Mouse (Mus musculus) liver, adult 2 months (tissue): ENCODE measurements at regions not wholly inside any gene's neighbourhood (a gene's known extent, or its start where the extent isn't known, plus 50 kb on each side); places are given as distances from the start of the nearest gene placed in this dataset.

ENCODE experiments used
- DNase-seq: peaks from one replicate; pipeline ENCODE4 v3.0.0-alpha.2; 2011; ENCODE audit warnings: low read depth, low spot score; ENCODE audit errors: extremely low read depth
- H3K27ac ChIP-seq: fragments of 200-500 bp; replicated peaks from 2 replicates; pipeline ENCODE4 v1.5.1; 2012; ENCODE audit warnings: low read depth, mild to moderate bottlenecking, control low read depth, inconsistent platforms, low read length; ENCODE audit not compliant: insufficient read depth
- H3K27me3 ChIP-seq: fragments of 200-500 bp; 2 replicates; pipeline ENCODE4 v1.6.1; 2012; ENCODE audit warnings: mild to moderate bottlenecking, moderate library complexity, low read length, inconsistent platforms; ENCODE audit not compliant: control insufficient read depth, insufficient read depth
- H3K36me3 ChIP-seq: fragments of 200-500 bp; 2 replicates; pipeline ENCODE4 v1.6.1; 2012; ENCODE audit warnings: low read length, inconsistent platforms; ENCODE audit not compliant: control insufficient read depth, insufficient read depth
- H3K4me1 ChIP-seq: fragments of 200-500 bp; 2 replicates; pipeline ENCODE4 v1.6.1; 2011; ENCODE audit warnings: low read length; ENCODE audit not compliant: control insufficient read depth, insufficient read depth
- H3K4me3 ChIP-seq: fragments of 200-500 bp; 2 replicates; pipeline ENCODE4 v1.5.1; 2011; ENCODE audit warnings: low read depth, mild to moderate bottlenecking, control low read depth, low read length, moderate library complexity; ENCODE audit not compliant: insufficient read depth
- H3K79me2 ChIP-seq: fragments of 200-500 bp; 2 replicates; pipeline ENCODE4 v1.6.1; 2012; ENCODE audit warnings: inconsistent platforms, mild to moderate bottlenecking, low read length, moderate library complexity; ENCODE audit not compliant: control insufficient read depth, insufficient read depth
- H3K9ac ChIP-seq: fragments of 200-500 bp; 2 replicates; pipeline ENCODE4 v1.6.1; 2012; ENCODE audit warnings: low read depth, mild to moderate bottlenecking, control low read depth, inconsistent platforms, low read length
- CTCF ChIP-seq: fragments of 200-500 bp; IDR thresholded peaks from 2 replicates; pipeline ENCODE4 v1.5.1; 2011; ENCODE audit warnings: low read depth, low read length, control low read depth
- POLR2A ChIP-seq: fragments of 200-500 bp; IDR thresholded peaks from 2 replicates; pipeline ENCODE4 v1.6.1; 2011; ENCODE audit warnings: low read length, control low read depth; ENCODE audit not compliant: insufficient read depth; ENCODE audit errors: extremely low read depth
- WGBS: fragments of 180-500 bp; shearing (Covaris S2); methylation state at CpG from one replicate; pipeline ENCODE4 v1.1.7; 2018; 5-methylcytosine and 5-hydroxymethylcytosine counted together

- no peak overlapping the region for H3K4me3 ChIP-seq
- H3K9ac ChIP-seq: no peak overlapping the region
- H3K4me1 ChIP-seq: peaks cover 4% of the 10 kb centered on the region; the same call in 1 of the 2 replicates
- H3K36me3 ChIP-seq: no peaks in the 10 kb centered on the region
- H3K27ac ChIP-seq: no peak overlapping the region
- H3K27me3 ChIP-seq: no peaks in the 10 kb centered on the region
- no peak for DNase-seq
- WGBS: 74% methylated on average over 3 of the region's 3 CpGs
- no peaks in the 10 kb centered on the region for H3K79me2 ChIP-seq
- TF ChIP-seq POLR2A (no peak), CTCF (no peak)
These were observed 140.6 kb downstream of the Olfr721-ps1 start for GRCm38 (mm10) chr14:14541705-14542104.

GRCm38 (mm10) chr14:14544236-14544635 lies 143.1 kb downstream of the Olfr721-ps1 start:
- 29% methylated on average over 7 of the region's 7 CpGs for WGBS

GRCm38 (mm10) chr14:14552201-14552600 lies 149.9 kb upstream of the Slc4a7 start:
- H3K27me3 ChIP-seq: no peaks in the 10 kb centered on the region
- WGBS: 81% methylated on average over 2 of the region's 2 CpGs
- H3K9ac ChIP-seq: no peak overlapping the region
- no peaks in the 10 kb centered on the region for H3K79me2 ChIP-seq
- H3K36me3 ChIP-seq: no peaks in the 10 kb centered on the region
- TF ChIP-seq POLR2A (no peak), CTCF (no peak)
- H3K4me3 ChIP-seq: no peak overlapping the region
- H3K4me1 ChIP-seq: no peaks in the 10 kb centered on the region
- no peak overlapping the region for H3K27ac ChIP-seq
- no peak for DNase-seq

More at GRCm38 (mm10) chr14:14544236-14544635, 143.1 kb downstream of the Olfr721-ps1 start:
- no peaks in the 10 kb centered on the region for H3K36me3 ChIP-seq
- no peak overlapping the region for H3K9ac ChIP-seq
- H3K79me2 ChIP-seq: no peaks in the 10 kb centered on the region
- H3K4me3 ChIP-seq: no peak overlapping the region
- peaks cover 4% of the 10 kb centered on the region; the same call in 1 of the 2 replicates for H3K4me1 ChIP-seq
- DNase-seq: peak; percentile 48
- no peak overlapping the region for H3K27ac ChIP-seq
- no peaks in the 10 kb centered on the region for H3K27me3 ChIP-seq
- TF ChIP-seq POLR2A: no peak
- no peak for TF ChIP-seq CTCF

GRCm38 (mm10) chr14:14574851-14575250 lies 127.2 kb upstream of the Slc4a7 start:
- no peak overlapping the region for H3K9ac ChIP-seq
- H3K4me1 ChIP-seq: no peaks in the 10 kb centered on the region
- no peaks in the 10 kb centered on the region for H3K79me2 ChIP-seq
- TF ChIP-seq POLR2A (no peak), CTCF (no peak)
- no peak overlapping the region for H3K27ac ChIP-seq
- H3K36me3 ChIP-seq: no peaks in the 10 kb centered on the region
- 58% methylated on average over 4 of the region's 4 CpGs for WGBS
- no peak for DNase-seq
- no peak overlapping the region for H3K4me3 ChIP-seq
- H3K27me3 ChIP-seq: no peaks in the 10 kb centered on the region

- no peak overlapping the region for H3K9ac ChIP-seq
- no peak overlapping the region for H3K4me3 ChIP-seq
- H3K79me2 ChIP-seq: no peaks in the 10 kb centered on the region
- H3K4me1 ChIP-seq: no peaks in the 10 kb centered on the region
- WGBS: 12% methylated on average over 2 of the region's 2 CpGs
- TF ChIP-seq POLR2A (no peak), CTCF (no peak)
- peak; percentile 15 for DNase-seq
- no peaks in the 10 kb centered on the region for H3K36me3 ChIP-seq
- no peaks in the 10 kb centered on the region for H3K27me3 ChIP-seq
- no peak overlapping the region for H3K27ac ChIP-seq
These were observed 110.1 kb upstream of the Slc4a7 start for GRCm38 (mm10) chr14:14591939-14592338.

GRCm38 (mm10) chr14:14594753-14595152 lies 107.3 kb upstream of the Slc4a7 start:
- Histone ChIP-seq H3K4me1 (no peaks in the 10 kb centered on the region), H3K4me3 (no peak overlapping the region), H3K9ac (no peak overlapping the region), H3K36me3 (no peaks in the 10 kb centered on the region), H3K79me2 (no peaks in the 10 kb centered on the region), H3K27me3 (no peaks in the 10 kb centered on the region), H3K27ac (no peak overlapping the region)
- WGBS: 86% methylated on average over 6 of the region's 6 CpGs
- no peak for DNase-seq
- TF ChIP-seq POLR2A (no peak), CTCF (no peak)
